Mouse (Mus musculus): ENCODE measurements at regions not wholly inside any gene's neighbourhood (a gene's known extent, or its start where the extent isn't known, plus 50 kb on each side); places are given as distances from the start of the nearest gene placed in this dataset.

GRCm38 (mm10) chr3:34411142-34411914 lies 238.9 kb upstream of the Sox2 start:
- WGBS, result 11% methylated on average over 10 of the region's 10 CpGs
- peak; percentile 95 for ATAC-seq
- Histone ChIP-seq H3K9me3 (replicated peaks; ENCODE audit: control insufficient read depth, low read length) (no peaks in the 10 kb centered on the region), H3K9ac (ENCODE audit: low read length) (no peak overlapping the region), H3K36me3 (ENCODE audit: control insufficient read depth, insufficient read depth, low read length) (no peaks in the 10 kb centered on the region), H3K27me3 (replicated peaks; ENCODE audit: control insufficient read depth, insufficient read depth, low read length) (no peaks in the 10 kb centered on the region), H3K27ac (ENCODE audit: low read depth, low read length) (peak overlapping the region; percentile 82), H3K4me3 (ENCODE audit: low read depth, low read length) (no peak overlapping the region), H3K4me2 (ENCODE audit: low read length) (peak overlapping the region; percentile 36), H3K4me1 (ENCODE audit: control insufficient read depth, insufficient read depth, low read length) (peaks cover 12% of the 10 kb centered on the region)
- peak; percentile 98 for DNase-seq (ENCODE audit: low spot score)

- ATAC-seq, result no peak
- no peaks in the 10 kb centered on the region for H3K9me3 ChIP-seq (replicated peaks; ENCODE audit: control insufficient read depth, low read length)
- no peak for DNase-seq (ENCODE audit: low spot score)
- no peak overlapping the region for H3K27ac ChIP-seq (ENCODE audit: low read depth, low read length)
- 0 out of 2 replicates have a peak, but pooled peaks cover 8% of the 10 kb centered on the region for H3K4me1 ChIP-seq (ENCODE audit: control insufficient read depth, insufficient read depth, low read length)
- no peaks in the 10 kb centered on the region for H3K27me3 ChIP-seq (replicated peaks; ENCODE audit: control insufficient read depth, insufficient read depth, low read length)
- H3K36me3 ChIP-seq (ENCODE audit: control insufficient read depth, insufficient read depth, low read length), result no peaks in the 10 kb centered on the region
- no peak overlapping the region for H3K9ac ChIP-seq (ENCODE audit: low read length)
- 79% methylated on average over 2 of the region's 2 CpGs for WGBS
- no peak overlapping the region for H3K4me3 ChIP-seq (ENCODE audit: low read depth, low read length)
- H3K4me2 ChIP-seq (ENCODE audit: low read length), result no peak overlapping the region
These were observed 246.6 kb upstream of the Sox2 start for GRCm38 (mm10) chr3:34403586-34403985.

GRCm38 (mm10) chr3:34391275-34391674 lies 258.9 kb upstream of the Sox2 start:
- H3K27me3 ChIP-seq (replicated peaks; ENCODE audit: control insufficient read depth, insufficient read depth, low read length), result no peaks in the 10 kb centered on the region
- H3K4me1 ChIP-seq (ENCODE audit: control insufficient read depth, insufficient read depth, low read length), result no peaks in the 10 kb centered on the region
- DNase-seq (ENCODE audit: low spot score) (no peak), ATAC-seq (no peak)
- no peaks in the 10 kb centered on the region for H3K36me3 ChIP-seq (ENCODE audit: control insufficient read depth, insufficient read depth, low read length)
- H3K27ac ChIP-seq (ENCODE audit: low read depth, low read length), result no peak overlapping the region
- 97% methylated on average over 2 of the region's 2 CpGs for WGBS
- no peak overlapping the region for H3K4me3 ChIP-seq (ENCODE audit: low read depth, low read length)
- no peak overlapping the region for H3K4me2 ChIP-seq (ENCODE audit: low read length)
- H3K9me3 ChIP-seq (replicated peaks; ENCODE audit: control insufficient read depth, low read length), result peaks cover 10% of the 10 kb centered on the region; the same call in 1 of the 2 replicates
- H3K9ac ChIP-seq (ENCODE audit: low read length), result no peak overlapping the region

- no peak overlapping the region for H3K27ac ChIP-seq (ENCODE audit: low read depth, low read length)
- H3K9me3 ChIP-seq (replicated peaks; ENCODE audit: control insufficient read depth, low read length), result no peaks in the 10 kb centered on the region
- H3K36me3 ChIP-seq (ENCODE audit: control insufficient read depth, insufficient read depth, low read length), result no peaks in the 10 kb centered on the region
- no peak for DNase-seq (ENCODE audit: low spot score)
- no peak overlapping the region for H3K4me2 ChIP-seq (ENCODE audit: low read length)
- WGBS, result 77% methylated on average over 12 of the region's 12 CpGs
- H3K4me3 ChIP-seq (ENCODE audit: low read depth, low read length), result no peak overlapping the region
- 0 out of 2 replicates have a peak, but pooled peaks have one; percentile 34 for ATAC-seq
- no peak overlapping the region for H3K9ac ChIP-seq (ENCODE audit: low read length)
- no peaks in the 10 kb centered on the region for H3K27me3 ChIP-seq (replicated peaks; ENCODE audit: control insufficient read depth, insufficient read depth, low read length)
- H3K4me1 ChIP-seq (ENCODE audit: control insufficient read depth, insufficient read depth, low read length), result no peaks in the 10 kb centered on the region
These were observed 265.2 kb upstream of the Sox2 start for GRCm38 (mm10) chr3:34384965-34385505.

GRCm38 (mm10) chr3:34377913-34378312 lies 272.3 kb upstream of the Sox2 start:
- no peaks in the 10 kb centered on the region for H3K9me3 ChIP-seq (replicated peaks; ENCODE audit: control insufficient read depth, low read length)
- H3K27me3 ChIP-seq (replicated peaks; ENCODE audit: control insufficient read depth, insufficient read depth, low read length), result no peaks in the 10 kb centered on the region
- ATAC-seq, result no peak
- no peak for DNase-seq (ENCODE audit: low spot score)
- WGBS, result 35% methylated on average over 2 of the region's 2 CpGs
- no peak overlapping the region for H3K9ac ChIP-seq (ENCODE audit: low read length)
- no peaks in the 10 kb centered on the region for H3K36me3 ChIP-seq (ENCODE audit: control insufficient read depth, insufficient read depth, low read length)
- H3K27ac ChIP-seq (ENCODE audit: low read depth, low read length), result 0 out of 2 replicates have a peak overlapping the region, but pooled peaks have one; percentile 40
- no peak overlapping the region for H3K4me3 ChIP-seq (ENCODE audit: low read depth, low read length)
- H3K4me1 ChIP-seq (ENCODE audit: control insufficient read depth, insufficient read depth, low read length), result peaks cover 14% of the 10 kb centered on the region
- peak overlapping the region; percentile 10; the same call in 1 of the 2 replicates for H3K4me2 ChIP-seq (ENCODE audit: low read length)

- Histone ChIP-seq H3K4me2 (ENCODE audit: low read length) (peak overlapping the region; percentile 37), H3K27ac (ENCODE audit: low read depth, low read length) (peak overlapping the region; percentile 66; the same call in 1 of the 2 replicates), H3K4me3 (ENCODE audit: low read depth, low read length) (no peak overlapping the region), H3K36me3 (ENCODE audit: control insufficient read depth, insufficient read depth, low read length) (no peaks in the 10 kb centered on the region), H3K4me1 (ENCODE audit: control insufficient read depth, insufficient read depth, low read length) (peaks cover 14% of the 10 kb centered on the region), H3K9ac (ENCODE audit: low read length) (peak overlapping the region; percentile 25; the same call in 1 of the 2 replicates), H3K9me3 (replicated peaks; ENCODE audit: control insufficient read depth, low read length) (no peaks in the 10 kb centered on the region), H3K27me3 (replicated peaks; ENCODE audit: control insufficient read depth, insufficient read depth, low read length) (no peaks in the 10 kb centered on the region)
- WGBS, result 15% methylated on average over 12 of the region's 12 CpGs
- DNase-seq (ENCODE audit: low spot score) (no peak), ATAC-seq (0 out of 2 replicates have a peak, but pooled peaks have one; percentile 13)
These were observed 272.9 kb upstream of the Sox2 start for GRCm38 (mm10) chr3:34377329-34377728.

- no peak overlapping the region for H3K27ac ChIP-seq (ENCODE audit: low read depth, low read length)
- no peak overlapping the region for H3K4me3 ChIP-seq (ENCODE audit: low read depth, low read length)
- H3K27me3 ChIP-seq (replicated peaks; ENCODE audit: control insufficient read depth, insufficient read depth, low read length), result no peaks in the 10 kb centered on the region
- no peaks in the 10 kb centered on the region for H3K4me1 ChIP-seq (ENCODE audit: control insufficient read depth, insufficient read depth, low read length)
- no peak overlapping the region for H3K4me2 ChIP-seq (ENCODE audit: low read length)
- 95% methylated on average over 2 of the region's 2 CpGs for WGBS
- no peaks in the 10 kb centered on the region for H3K36me3 ChIP-seq (ENCODE audit: control insufficient read depth, insufficient read depth, low read length)
- DNase-seq (ENCODE audit: low spot score), result no peak
- H3K9ac ChIP-seq (ENCODE audit: low read length), result no peak overlapping the region
- no peak for ATAC-seq
- no peaks in the 10 kb centered on the region for H3K9me3 ChIP-seq (replicated peaks; ENCODE audit: control insufficient read depth, low read length)
These were observed 278.8 kb upstream of the Sox2 start for GRCm38 (mm10) chr3:34371418-34371817.

- WGBS, result 75% methylated on average over 9 of the region's 9 CpGs
- no peak for ATAC-seq
- H3K4me2 ChIP-seq (ENCODE audit: low read length), result no peak overlapping the region
- no peak overlapping the region for H3K27ac ChIP-seq (ENCODE audit: low read depth, low read length)
- H3K9ac ChIP-seq (ENCODE audit: low read length), result no peak overlapping the region
- no peak overlapping the region for H3K4me3 ChIP-seq (ENCODE audit: low read depth, low read length)
- H3K4me1 ChIP-seq (ENCODE audit: control insufficient read depth, insufficient read depth, low read length), result no peaks in the 10 kb centered on the region
- no peak for DNase-seq (ENCODE audit: low spot score)
- no peaks in the 10 kb centered on the region for H3K27me3 ChIP-seq (replicated peaks; ENCODE audit: control insufficient read depth, insufficient read depth, low read length)
- H3K9me3 ChIP-seq (replicated peaks; ENCODE audit: control insufficient read depth, low read length), result no peaks in the 10 kb centered on the region; the same call in 1 of the 2 replicates
- no peaks in the 10 kb centered on the region for H3K36me3 ChIP-seq (ENCODE audit: control insufficient read depth, insufficient read depth, low read length)
These were observed 257.0 kb upstream of the Dnajc19 start for GRCm38 (mm10) chr3:34338100-34338499.

- ATAC-seq, result no peak
- 91% methylated on average over 4 of the region's 4 CpGs for WGBS
These were observed 252.4 kb upstream of the Dnajc19 start for GRCm38 (mm10) chr3:34333555-34333954.

More at GRCm38 (mm10) chr3:34333555-34333954, 252.4 kb upstream of the Dnajc19 start:
- Histone ChIP-seq H3K4me1 (ENCODE audit: control insufficient read depth, insufficient read depth, low read length) (peaks cover 17% of the 10 kb centered on the region), H3K36me3 (ENCODE audit: control insufficient read depth, insufficient read depth, low read length) (no peaks in the 10 kb centered on the region), H3K27ac (ENCODE audit: low read depth, low read length) (no peak overlapping the region), H3K9ac (ENCODE audit: low read length) (no peak overlapping the region), H3K27me3 (replicated peaks; ENCODE audit: control insufficient read depth, insufficient read depth, low read length) (no peaks in the 10 kb centered on the region), H3K4me3 (ENCODE audit: low read depth, low read length) (no peak overlapping the region), H3K9me3 (replicated peaks; ENCODE audit: control insufficient read depth, low read length) (no peaks in the 10 kb centered on the region), H3K4me2 (ENCODE audit: low read length) (no peak overlapping the region)
- DNase-seq (ENCODE audit: low spot score), result no peak

All from forebrain, embryonic 14.5 days (tissue).